Mouse (Mus musculus): ENCODE results near the gene Ginm1.

Ginm1 gene

DNA sequence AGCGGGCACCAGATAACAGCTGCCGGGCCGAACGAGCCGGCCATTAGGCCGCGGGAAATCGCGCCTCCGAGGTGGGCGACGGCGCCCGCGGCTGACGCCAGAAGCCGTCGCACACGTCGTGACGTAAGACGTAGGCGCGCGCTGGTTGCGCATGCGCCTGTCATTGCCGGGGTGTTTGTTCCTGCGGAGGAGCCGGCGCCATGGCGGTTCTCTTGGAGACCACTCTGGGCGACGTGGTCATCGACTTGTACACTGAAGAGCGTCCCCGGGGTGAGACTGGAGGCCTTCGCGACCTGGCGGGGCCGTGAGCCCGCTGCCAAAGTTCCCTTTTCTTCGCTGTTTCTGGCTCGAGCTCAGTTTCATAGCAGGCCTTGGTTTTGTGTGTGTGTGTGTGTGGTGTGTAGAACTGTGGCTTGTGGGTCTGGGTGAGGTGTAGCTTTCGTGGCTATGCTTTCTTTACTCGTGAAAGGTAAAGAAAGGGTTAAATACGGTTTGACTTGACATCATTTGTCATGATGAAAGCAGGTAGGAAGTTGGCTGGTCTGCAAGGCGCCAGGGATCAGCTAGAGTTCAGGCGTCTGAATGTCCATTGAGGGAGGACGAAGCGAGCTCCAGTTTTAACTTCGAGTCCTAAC lies at the start of gene Ginm1, which contains the start of gene Ppil4:
Gene Ginm1, minus strand, starts transcription at position 74 of the 635 bp plus-strand sequence.
Gene Ppil4, plus strand, starts transcription at position 141 of the 635 bp plus-strand sequence.
- peak; percentile 87 for DNase-seq

DNA sequence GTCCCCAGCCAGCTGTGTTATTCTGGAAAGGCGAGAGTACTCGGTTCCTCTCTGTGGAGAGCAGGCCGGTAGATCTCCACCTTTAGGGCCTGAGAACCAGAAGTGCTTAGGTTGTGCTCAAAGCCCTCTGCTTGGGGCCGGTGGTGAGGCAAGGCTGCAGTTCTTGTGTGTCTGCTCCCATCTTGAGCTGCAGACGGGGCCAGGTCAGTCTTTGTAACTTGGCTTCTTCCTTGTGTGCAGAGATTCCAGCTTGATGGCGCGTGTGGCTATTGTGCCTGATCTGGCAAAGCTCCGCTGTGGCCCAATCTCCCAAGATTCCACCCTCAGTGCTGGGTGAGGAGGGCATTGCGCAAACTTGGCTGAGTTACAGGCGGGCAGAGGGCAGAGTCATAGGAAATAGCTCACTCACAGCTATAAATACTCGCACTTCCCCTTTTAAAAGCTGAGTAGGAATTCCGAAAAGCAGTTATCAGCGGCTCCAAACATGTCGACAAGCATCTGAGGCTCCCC lies 49.0 kb upstream of the Ginm1 start:
- DNase-seq, result no peak

DNA sequence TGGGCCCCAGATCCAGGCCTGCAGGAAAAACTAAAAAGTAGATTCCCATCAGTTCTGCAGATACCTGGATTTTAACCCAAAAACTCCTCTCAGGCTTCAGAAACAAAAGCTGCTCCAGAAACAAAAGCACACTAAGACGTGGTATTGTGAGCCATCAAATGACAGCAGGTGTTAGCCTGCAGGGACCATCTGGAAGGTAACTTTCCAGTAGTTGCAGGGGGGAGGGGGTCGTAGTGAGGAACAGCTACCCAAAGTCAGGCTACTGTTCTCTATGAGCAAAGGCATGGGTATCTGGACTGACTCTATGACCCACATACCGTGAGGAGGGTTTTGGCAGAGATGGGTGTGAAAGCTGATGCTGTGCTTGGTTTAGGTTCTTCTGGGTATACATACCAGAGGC lies 48.2 kb upstream of the Ginm1 start:
- DNase-seq, result peak; percentile 49

DNA sequence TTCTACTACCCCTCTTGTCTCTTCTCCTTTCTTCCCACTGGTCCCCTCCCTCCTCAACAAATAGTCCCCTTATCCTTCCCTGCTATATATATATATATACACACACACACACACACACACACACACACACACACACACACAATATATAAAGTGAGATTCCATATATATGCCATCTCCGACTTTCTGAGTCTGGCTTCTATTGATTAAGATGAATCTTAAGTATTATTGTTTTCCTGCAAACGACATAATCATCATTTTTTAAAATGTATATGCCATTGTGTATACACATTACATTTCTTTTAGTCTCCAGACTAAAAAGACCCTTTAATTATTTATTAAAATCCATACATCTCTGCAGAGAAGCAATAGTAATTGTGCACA lies 47.7 kb upstream of the Ginm1 start:
- no peak for DNase-seq

DNA sequence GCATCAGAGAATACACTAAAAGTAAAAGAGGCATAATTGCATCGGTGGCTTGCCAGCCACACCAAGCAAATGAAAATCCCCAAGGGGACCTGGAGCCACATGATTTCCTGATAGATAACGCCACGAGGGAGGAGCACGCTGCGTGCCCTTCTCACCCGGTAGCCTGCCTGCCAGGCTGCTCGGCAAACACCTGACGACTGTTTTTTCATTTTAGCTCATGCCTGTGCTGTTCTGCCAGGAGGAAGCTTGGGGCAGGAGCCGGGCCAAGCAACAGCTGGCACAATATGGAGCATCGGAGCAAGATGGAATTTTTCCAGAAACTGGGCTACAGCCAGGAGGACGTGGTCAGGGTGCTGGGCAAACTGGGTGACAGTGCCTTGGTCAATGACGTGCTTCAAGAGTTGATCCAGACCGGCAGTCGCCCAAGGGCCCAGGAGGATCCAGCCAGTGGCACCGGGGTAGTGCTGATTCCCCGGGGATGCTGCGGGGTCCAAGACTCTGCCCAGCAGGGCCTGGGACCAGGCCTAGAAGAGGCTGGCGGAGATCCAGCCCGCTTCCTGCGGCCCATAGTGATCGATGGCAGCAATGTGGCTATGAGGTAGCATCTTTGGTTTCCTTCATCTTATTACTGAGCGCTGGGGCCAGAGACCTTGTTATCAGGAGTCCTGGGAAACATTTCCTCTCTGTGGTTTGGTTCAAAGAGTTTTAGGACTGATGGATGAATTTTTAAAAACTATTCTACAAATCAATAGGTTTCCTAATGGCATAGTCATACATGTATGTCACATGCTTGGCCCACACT lies 47.1 kb upstream of the Ginm1 start:
- peak; percentile 55 for DNase-seq

DNA sequence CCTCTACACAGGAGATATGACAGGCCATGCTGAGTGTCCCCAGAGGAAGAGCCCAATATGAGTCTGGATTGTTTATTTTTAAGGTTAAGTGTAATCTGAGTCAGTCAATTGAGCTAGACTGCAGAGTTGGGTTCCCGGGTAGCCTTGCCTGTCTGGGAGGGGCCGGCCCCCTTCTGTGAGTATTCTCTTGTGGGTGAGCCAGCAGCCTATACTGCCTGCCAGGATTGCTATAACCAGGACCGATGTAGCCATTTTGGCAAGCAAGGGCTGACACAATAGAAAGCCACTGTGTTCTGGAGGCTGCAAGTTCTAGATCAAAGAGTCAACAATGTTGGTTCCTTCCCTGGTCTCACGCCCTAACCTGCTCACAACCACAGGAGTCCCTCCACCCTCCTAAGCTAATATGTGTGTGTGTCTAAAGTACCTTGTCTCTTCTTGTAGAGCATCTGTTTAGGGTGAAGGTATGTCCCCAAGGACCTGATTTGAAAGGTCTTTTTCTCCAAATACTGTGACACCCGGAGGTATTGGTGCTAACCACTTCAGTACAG lies 46.3 kb upstream of the Ginm1 start:
- no peak for DNase-seq

DNA sequence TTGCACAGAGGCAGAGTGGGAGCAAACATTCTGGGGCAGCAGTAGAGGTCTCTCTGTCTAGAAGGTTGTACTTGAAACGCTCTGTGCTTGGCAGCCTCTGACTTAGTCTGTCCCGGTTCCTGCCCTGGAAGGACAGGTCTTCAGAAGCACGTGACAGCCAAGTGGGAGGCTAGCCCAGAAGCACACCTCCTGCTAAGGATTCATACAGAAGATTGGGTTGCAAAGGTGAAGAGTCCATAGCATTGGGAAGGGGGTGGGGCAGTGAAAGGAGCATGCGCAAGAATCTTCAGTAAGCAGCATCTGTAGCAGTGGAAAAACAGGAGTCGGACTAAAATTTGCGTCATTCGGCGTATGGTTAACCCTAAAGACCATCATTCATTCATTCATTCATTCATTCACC lies 45.4 kb upstream of the Ginm1 start:
- no peak for DNase-seq

DNA sequence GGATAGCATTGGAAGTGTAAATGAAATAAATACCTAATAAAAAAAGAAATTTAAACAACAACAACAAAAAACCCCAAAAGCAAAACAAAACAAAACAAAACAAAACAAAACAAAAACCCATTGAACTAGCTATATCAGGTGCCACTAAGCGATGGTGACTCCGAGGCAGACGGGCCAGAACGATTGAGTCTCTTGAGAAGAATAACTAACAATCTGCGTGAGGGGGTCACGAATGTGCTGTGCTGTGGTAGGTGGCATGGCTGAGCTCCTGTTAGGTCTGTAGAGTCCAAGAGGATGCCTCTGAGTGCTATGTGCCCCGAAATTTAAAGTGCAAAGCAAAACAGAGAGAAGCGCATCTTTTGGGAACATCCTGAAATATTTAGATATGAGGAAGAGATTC lies 44.8 kb upstream of the Ginm1 start:
- no peak for DNase-seq

DNA sequence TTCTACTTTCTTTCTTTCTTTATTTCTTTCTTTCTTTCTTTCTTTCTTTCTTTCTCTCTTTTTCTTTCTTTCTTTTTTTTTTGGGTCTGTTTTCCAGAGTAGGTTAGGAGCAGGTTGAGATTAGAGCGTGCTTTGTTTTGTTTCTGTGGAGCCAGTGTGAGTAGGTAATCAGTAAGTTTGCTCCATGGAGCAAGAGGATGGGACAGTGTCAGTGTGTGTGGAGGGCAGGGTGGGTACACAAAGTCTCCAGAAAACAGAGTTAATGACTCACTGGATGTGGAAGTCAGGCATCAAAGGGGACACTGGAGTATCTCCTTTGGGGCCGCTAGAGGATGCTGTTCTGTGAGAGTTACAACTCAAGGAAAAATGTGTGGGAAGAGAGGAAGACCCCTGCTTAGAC lies 44.3 kb upstream of the Ginm1 start:
- DNase-seq, result no peak

DNA sequence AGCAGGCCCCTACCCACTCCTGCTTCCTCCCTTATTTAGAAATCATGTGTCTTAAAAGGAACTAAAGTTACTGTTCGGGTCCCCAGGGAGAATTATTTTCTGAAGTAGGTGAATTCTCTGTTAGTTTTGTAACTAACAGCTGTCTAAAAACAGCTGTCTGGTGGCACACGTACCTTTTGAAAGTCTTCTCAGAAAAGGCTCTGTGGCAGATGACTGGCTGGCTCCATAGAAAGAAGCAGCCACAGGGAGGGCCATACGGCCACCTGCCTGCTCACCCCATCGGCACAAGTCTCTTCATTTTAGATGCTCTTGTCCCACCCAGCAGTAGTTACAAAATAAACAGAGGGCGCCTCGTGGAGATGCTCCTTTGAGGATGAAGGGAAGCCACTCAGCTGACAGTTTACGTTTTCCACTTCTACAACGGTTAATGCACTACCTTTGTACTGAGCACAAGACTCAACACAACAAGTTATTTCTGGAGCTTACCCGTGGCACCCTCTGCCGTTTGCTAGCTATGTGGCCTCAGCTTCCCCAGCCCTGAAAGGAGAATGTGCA lies 42.1 kb upstream of the Ginm1 start:
- DNase-seq, result peak; percentile 60

DNA sequence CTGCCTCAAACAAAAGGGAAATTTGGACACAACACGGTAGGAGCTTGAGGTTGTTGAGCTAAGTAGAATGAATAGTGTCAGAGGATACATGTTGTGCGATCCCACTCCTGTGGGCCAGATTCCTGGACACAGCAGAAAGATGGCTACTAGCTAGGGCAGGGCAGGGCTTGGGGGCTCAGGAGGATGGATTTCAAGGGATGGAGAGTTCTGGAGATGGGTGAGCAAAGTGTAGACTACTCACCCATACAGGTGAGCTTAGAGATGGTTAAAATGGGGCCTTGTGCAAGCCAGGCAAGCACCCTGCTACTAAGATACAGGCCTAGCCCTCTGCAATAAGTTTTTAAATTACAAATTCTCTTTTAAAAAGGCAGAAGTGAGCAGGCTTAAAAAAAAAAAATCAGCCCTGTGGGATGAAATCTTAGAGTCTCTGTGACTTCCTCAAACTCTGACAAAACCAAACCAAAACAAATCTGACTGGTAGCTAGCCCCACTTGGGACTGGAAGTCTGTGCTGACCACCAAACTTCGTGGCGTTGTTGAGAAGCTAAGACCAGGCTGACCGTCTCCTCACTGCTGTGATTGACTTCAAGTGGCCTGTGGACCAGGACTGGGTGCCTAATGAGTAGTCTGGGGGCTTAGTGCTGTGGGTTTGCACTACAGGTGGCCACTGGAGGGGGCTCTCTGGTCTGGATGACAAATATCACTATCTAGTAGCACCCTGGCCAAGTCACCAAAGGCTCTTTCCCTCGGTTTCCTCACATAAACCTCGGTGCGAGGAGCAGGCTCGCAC lies 40.9 kb upstream of the Ginm1 start:
- no peak for DNase-seq

DNA sequence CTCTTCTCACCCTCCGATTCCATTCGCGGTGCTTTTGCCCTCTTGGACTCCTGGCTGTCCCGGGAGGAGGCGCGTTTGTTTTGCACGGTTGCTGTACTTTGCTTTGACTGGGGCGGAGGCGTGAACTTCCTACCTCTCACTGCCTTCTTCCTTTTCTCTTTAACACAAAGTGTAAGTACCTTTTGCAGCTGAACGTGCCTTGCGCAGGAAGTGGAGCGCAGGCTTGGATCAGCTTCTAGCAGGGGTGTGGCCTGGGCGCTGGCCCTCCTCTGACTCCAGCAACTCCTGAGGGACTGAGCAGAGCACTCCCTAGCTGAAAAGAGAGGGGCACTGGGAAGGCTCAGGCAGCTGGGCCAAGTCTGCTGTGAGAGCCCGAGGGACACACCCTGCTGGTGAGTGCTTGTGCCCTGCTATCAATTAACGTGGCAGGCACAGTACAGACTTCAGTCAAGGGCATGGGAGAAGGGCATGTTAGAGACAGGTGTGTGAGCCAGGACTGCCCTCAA lies 39.6 kb upstream of the Ginm1 start, which contains the start of gene Zc3h12d:
Gene Zc3h12d, plus strand, starts transcription at position 300 of the 506 bp plus-strand sequence.
- peak; percentile 79 for DNase-seq

DNA sequence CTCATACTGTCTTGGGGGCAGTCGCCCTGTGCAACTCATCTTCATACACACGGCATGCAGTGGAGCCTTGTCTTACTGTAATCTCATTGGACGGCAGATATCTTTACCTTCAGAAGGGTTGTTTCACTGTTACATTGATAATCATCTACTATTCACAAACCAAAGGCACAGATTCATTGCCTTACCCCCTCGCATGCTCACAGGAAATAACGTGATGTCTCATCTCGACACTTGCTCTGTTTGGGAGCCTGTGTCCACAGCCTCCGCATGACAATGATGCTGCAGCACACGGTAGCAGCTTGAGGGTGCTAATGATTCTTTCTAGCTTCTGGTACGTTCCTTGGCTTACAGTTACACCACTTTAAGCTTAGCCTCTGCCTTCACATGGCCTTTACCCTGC lies 33.5 kb upstream of the Ginm1 start:
- no peak for DNase-seq

DNA sequence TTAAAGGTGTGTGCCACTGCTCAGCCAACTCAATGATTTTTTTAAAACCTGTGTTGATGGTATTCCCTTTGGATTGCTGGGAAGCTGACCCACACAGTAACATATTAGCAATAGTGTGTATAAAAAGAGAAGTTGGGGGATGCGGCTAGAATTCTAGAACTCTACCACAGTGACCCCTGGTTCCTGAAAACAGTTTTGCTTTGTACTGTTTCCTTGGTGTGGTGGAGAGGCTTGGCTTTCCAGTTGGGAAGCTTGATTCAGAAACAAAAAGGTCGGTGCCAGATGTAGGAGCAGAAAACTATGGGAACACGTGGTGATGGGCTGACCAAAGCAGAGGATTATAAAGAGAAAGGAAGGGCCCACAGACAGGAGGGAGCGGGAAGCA lies 32.6 kb upstream of the Ginm1 start:
- DNase-seq, result no peak

DNA sequence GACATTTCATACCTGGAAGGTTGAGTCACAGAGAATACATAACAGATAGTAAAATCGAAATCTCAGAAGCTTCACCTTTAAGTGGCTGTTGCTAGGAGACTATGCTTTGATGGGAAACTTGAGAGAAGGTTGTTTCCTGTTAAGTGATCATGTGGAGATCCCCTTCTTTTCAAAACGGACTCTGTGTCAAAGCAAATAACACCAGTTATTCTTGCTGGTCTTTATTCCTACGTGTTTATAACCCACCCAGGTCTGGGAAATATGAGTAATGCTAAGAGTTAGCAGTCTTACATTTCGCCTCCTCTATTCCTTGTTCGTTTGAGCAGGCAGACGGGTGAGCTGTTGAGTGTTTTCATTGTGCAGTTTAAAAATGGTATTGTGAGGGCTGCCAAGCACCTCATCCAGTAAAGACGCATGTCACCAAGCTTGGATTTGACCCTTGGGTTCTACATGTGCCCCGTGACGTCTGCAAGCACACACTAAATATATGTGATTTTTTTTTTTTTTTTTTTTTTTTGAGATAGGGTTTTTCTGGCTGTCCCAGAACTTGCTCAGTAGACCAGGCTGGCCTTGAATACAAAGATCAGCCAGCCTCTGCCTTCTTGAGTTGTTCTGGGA lies 32.1 kb upstream of the Ginm1 start:
- no peak for DNase-seq

DNA sequence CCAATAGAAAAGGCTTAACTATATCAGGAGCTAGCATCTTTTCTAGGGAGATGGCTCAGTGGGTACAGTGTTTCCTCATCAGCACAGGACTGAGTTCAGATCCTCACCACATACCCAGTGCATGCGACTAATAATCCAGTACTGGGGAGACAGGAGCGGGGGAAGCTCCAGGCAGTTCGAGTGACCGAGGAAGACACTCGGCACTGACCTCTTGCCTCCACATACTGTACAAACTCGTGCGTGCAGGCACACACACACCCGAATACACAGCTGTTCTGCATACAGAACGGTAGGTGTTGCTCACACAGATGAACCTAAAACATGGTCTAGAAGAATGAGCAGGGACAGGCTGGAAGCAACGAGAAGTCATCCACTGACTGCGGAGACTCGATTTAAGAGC lies 29.4 kb upstream of the Ginm1 start:
- no peak for DNase-seq

DNA sequence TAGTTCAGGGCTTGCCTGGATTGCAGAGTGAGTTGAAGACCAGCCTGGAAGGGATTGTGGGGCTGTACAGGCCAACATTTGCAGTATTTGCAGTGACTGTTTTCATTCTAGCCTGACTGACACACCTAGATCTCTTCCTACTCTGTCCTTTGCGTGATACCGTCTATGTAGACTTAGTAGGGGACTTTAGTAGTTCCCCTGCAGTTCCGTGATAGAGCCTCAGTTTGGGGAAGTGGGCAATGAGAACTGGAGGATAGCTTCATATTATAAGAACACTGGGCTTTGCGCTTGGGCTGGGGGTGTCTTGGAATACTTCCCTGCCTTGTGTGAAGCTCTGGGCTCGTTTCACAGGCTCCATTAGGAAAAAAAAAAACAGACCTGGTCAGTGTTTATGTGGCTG lies 27.5 kb upstream of the Ginm1 start:
- DNase-seq, result no peak

DNA sequence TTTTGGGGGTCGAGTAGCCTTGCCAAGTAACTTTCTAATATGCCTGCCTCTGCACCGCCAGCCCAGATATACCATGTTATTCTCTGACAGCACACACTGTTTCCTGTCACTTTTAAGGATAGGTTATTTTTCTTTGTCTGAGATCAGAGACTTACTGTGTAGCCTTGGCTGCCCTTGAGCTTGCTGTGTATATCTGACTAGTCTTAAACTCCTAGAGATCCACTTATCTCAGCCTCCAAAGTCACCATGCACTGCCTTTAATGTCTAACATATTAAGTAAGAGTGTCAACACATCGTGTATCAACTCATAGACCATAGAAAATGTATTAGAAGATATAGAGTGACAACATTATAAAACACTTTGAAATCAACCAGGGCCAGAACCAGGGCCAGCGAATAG lies 27.0 kb upstream of the Ginm1 start:
- DNase-seq, result no peak

DNA sequence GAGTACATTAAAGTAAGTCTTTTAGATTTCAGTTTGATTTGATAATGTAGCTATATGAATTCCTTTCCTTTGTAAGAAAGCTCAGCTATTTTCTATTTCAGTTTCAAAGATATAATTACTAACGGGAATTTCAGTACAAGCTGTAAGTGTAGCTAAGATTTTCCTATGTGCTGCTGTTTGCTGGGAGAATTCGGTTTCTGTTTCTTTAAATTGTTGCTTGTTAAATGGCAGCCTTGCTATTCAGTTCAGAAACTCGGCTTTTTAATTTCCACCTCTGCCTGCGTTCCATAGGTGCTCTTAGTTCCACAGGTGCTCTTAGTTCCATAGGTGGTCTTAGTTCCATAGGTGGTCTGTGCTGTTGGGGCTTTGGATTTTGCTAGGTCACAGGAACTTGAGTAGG lies 26.5 kb upstream of the Ginm1 start:
- no peak for DNase-seq

DNA sequence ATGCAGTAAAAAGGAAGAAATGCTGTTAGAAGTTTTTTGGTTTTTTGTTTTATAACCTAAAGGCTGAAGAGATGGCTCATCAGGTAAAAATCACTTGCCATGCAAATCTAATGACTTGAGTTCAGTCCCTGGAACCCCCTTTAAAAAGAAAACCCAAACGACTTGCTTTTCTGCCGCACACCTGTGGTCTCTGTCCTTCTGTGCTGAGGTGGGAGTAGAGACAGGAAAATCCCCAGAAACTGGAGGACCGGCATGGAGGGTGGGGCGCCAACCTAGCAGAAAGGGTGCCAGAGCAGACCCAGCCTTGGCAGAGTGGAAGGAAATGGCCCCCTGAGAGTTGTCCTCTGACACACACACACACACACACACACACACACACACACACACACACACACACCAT lies 26.1 kb upstream of the Ginm1 start:
- DNase-seq, result no peak

DNA sequence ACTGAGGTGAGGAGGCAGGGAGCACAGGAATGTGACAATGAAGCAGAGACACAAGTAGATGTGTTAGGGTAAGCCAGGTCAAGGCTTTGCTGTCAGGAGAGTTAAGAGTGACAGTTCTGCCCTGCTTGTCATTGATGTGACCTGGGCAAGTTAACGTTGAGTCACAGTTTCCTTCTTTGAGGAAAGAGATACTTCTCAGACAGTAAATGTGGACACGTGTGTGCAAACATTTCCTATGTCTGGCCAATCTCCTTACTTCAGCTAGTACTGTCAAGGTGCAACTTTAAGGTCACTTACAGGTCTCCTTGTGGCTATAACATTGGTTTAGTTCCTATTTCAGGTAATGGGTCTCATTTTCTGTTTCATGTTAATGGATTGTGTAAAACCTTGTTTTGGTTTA lies 23.9 kb upstream of the Ginm1 start:
- no peak for DNase-seq

DNA sequence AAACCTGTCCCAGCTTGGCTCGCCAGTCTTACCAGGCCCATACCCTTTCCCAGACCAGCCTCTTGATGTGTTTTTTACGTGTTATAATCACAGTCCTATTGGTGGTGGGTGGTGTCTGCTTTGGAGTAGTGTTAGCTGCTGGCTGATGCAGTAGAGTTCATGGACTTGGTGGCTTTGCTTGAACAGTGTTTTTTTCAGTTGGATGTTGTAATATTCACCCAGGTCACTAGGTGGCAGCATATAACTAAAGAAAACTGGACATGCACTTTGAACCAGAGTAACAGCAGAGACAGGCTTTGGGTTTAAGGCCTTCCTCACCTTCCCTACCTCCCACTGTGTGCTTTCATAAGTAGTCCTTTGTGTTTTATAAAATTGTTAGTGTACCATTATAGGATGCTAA lies 17.3 kb upstream of the Ginm1 start:
- peak; percentile 60 for DNase-seq
